Mouse (Mus musculus): ENCODE measurements around the gene Galt.
A peak's percentile ranks its signal among the peaks of the same experiment; 100 is the strongest.

Gene Galt

GRCm38 (mm10) chr4:41754797-41755337 lies at the start of gene Galt:
Galt (plus strand) TSS chr4:41755228.
- no peak for DNase-seq

GRCm38 (mm10) chr4:41705922-41706754 lies 48.9 kb upstream of the Galt start:
- DNase-seq: no peak

- peak; percentile 70 for DNase-seq
Measured at GRCm38 (mm10) chr4:41707011-41707535, 48.0 kb upstream of the Galt start.

- DNase-seq: peak; percentile 54
Measured at GRCm38 (mm10) chr4:41708192-41708745, 46.8 kb upstream of the Galt start.

- DNase-seq: no peak
Measured at GRCm38 (mm10) chr4:41710229-41710628, 44.8 kb upstream of the Galt start.

- DNase-seq: no peak
Measured at GRCm38 (mm10) chr4:41711705-41712375, 43.2 kb upstream of the Galt start.

- DNase-seq: no peak
Measured at GRCm38 (mm10) chr4:41712421-41713196, 42.4 kb upstream of the Galt start.

- peak; percentile 86 for DNase-seq
Measured at GRCm38 (mm10) chr4:41713197-41714067, 41.6 kb upstream of the Galt start, which contains the start of gene Rpp25l. Rpp25l (minus strand) TSS chr4:41713534.

GRCm38 (mm10) chr4:41714276-41714675 lies 40.8 kb upstream of the Galt start:
- DNase-seq: peak; percentile 76

GRCm38 (mm10) chr4:41715082-41715481 lies 39.9 kb upstream of the Galt start:
- DNase-seq: no peak

GRCm38 (mm10) chr4:41715596-41715995 lies 39.4 kb upstream of the Galt start:
- peak; percentile 59 for DNase-seq

- DNase-seq: no peak
Measured at GRCm38 (mm10) chr4:41716834-41717233, 38.2 kb upstream of the Galt start.

- DNase-seq: peak; percentile 85
Measured at GRCm38 (mm10) chr4:41722918-41723351, 32.1 kb upstream of the Galt start, which contains the start of gene Dctn3. Dctn3 (minus strand) TSS chr4:41723170.

GRCm38 (mm10) chr4:41726826-41727621 lies 28.0 kb upstream of the Galt start:
- no peak for DNase-seq

GRCm38 (mm10) chr4:41731052-41731765 lies 23.8 kb upstream of the Galt start, which contains the start of gene Arid3c:
Arid3c (minus strand) TSS chr4:41731142.
- DNase-seq: no peak

- peak; percentile 72 for DNase-seq
Measured at GRCm38 (mm10) chr4:41737602-41738255, 17.3 kb upstream of the Galt start.

- DNase-seq: no peak
Measured at GRCm38 (mm10) chr4:41738256-41738603, 16.8 kb upstream of the Galt start.

- no peak for DNase-seq
Measured at GRCm38 (mm10) chr4:41739260-41739659, 15.8 kb upstream of the Galt start.
